Mouse (Mus musculus): ENCODE data around the gene Slc30a3. TPM values are rescaled to one million over a fixed set of nuclear protein-coding genes. Genes with fewer than 3 reads are reported as not detected.

Gene Slc30a3
- polyA plus RNA-seq, 1 experiment from 2014 or later, result not detected

DNA sequence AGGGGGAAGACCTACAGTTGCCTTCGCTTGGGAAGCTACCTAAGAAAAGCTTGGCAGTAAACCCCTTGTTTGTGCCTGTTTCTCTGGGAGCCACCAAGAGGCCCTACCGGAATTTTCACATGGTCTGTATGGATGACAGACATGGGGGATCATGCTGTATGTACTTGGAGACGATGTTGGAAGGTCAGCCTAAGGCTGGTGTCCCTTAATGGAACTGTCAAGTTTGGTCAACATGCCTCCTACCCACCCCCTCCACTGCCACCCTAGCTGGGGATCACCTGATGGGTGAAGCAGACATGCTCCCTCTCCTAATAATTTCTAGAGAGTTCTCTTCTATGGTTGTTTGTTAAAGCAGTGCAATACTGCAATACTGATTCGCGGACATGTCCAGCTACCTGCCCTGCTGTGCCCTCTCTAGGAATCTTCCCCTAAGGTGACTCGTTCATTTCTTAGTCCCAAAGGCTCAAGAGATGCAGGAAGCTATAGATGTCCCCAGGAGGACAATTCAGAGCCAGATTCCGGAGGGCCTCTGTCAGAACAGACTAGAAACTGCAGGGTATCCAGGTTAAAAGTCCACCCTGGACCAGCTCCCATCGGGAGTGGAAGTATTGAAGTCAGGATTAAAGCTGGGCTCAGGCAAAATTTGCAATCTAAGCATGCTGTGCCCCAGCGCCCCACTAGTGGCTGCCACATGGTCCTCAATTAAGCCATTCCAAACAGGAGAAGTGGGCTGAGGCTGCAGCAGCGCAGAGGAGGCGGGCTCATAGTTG lies 12.1 kb downstream of the Slc30a3 start:
- peaks cover 4% of the 10 kb centered on the region for H3K4me1 ChIP-seq (replicated peaks; ENCODE audit: control insufficient read depth, insufficient read depth)
- peaks cover 31% of the 10 kb centered on the region for H3K27me3 ChIP-seq (ENCODE audit: control insufficient read depth, insufficient read depth, low read length)
- H3K9ac ChIP-seq (ENCODE audit: low read length), result no peak overlapping the region
- H3K36me3 ChIP-seq (ENCODE audit: control insufficient read depth, insufficient read depth, low read length), result no peaks in the 10 kb centered on the region
- TF ChIP-seq CTCF (IDR thresholded peaks at IDR 0.05; ENCODE audit: low read depth) (no peak), EP300 (optimal IDR thresholded peaks at IDR 0.05) (no peak)
- H3K4me3 ChIP-seq (ENCODE audit: low read depth, low read length), result peak overlapping the region; percentile 31; the same call in 1 of the 2 replicates
- H3K4me2 ChIP-seq (replicated peaks; ENCODE audit: low read depth), result peak overlapping the region; percentile 47
- 30% methylated on average over 11 of the region's 11 CpGs for WGBS
- no peak for ATAC-seq (ENCODE audit: low FRiP score, low TSS enrichment)
- no peak for DNase-seq (ENCODE audit: low spot score)
- no peak overlapping the region for H3K27ac ChIP-seq (replicated peaks)
- H3K9me3 ChIP-seq (ENCODE audit: control insufficient read depth, low read length), result no peaks in the 10 kb centered on the region

GRCm38 (mm10) chr5:31094799-31095691 lies 13.0 kb downstream of the Slc30a3 start:
- DNase-seq (ENCODE audit: low spot score) (peak; percentile 46), ATAC-seq (ENCODE audit: low FRiP score, low TSS enrichment) (peak; percentile 31; the same call in 1 of the 2 replicates)
- H3K4me1 ChIP-seq (replicated peaks; ENCODE audit: control insufficient read depth, insufficient read depth), result peaks cover 4% of the 10 kb centered on the region
- H3K27me3 ChIP-seq (ENCODE audit: control insufficient read depth, insufficient read depth, low read length), result peaks cover 31% of the 10 kb centered on the region
- no peaks in the 10 kb centered on the region for H3K36me3 ChIP-seq (ENCODE audit: control insufficient read depth, insufficient read depth, low read length)
- no peak overlapping the region for H3K9ac ChIP-seq (ENCODE audit: low read length)
- no peaks in the 10 kb centered on the region for H3K9me3 ChIP-seq (ENCODE audit: control insufficient read depth, low read length)
- H3K4me2 ChIP-seq (replicated peaks; ENCODE audit: low read depth), result peak overlapping the region; percentile 47
- under 1% methylated on average over 59 of the region's 59 CpGs for WGBS
- no peak overlapping the region for H3K27ac ChIP-seq (replicated peaks)
- H3K4me3 ChIP-seq (ENCODE audit: low read depth, low read length), result peak overlapping the region; percentile 31
- TF ChIP-seq EP300 (optimal IDR thresholded peaks at IDR 0.05) (no peak), CTCF (IDR thresholded peaks at IDR 0.05; ENCODE audit: low read depth) (peak; percentile 41)

GRCm38 (mm10) chr5:31094100-31094798 lies 13.8 kb downstream of the Slc30a3 start:
- Histone ChIP-seq H3K9me3 (ENCODE audit: control insufficient read depth, low read length) (no peaks in the 10 kb centered on the region), H3K9ac (ENCODE audit: low read length) (no peak overlapping the region), H3K27ac (replicated peaks) (no peak overlapping the region), H3K4me3 (ENCODE audit: low read depth, low read length) (peak overlapping the region; percentile 31), H3K27me3 (ENCODE audit: control insufficient read depth, insufficient read depth, low read length) (peaks cover 31% of the 10 kb centered on the region), H3K4me2 (replicated peaks; ENCODE audit: low read depth) (peak overlapping the region; percentile 47), H3K36me3 (ENCODE audit: control insufficient read depth, insufficient read depth, low read length) (no peaks in the 10 kb centered on the region), H3K4me1 (replicated peaks; ENCODE audit: control insufficient read depth, insufficient read depth) (peaks cover 4% of the 10 kb centered on the region)
- WGBS, result 3% methylated on average over 29 of the region's 29 CpGs
- TF ChIP-seq CTCF (IDR thresholded peaks at IDR 0.05; ENCODE audit: low read depth) (no peak), EP300 (optimal IDR thresholded peaks at IDR 0.05) (no peak)
- no peak for DNase-seq (ENCODE audit: low spot score)
- ATAC-seq (ENCODE audit: low FRiP score, low TSS enrichment), result no peak

DNA sequence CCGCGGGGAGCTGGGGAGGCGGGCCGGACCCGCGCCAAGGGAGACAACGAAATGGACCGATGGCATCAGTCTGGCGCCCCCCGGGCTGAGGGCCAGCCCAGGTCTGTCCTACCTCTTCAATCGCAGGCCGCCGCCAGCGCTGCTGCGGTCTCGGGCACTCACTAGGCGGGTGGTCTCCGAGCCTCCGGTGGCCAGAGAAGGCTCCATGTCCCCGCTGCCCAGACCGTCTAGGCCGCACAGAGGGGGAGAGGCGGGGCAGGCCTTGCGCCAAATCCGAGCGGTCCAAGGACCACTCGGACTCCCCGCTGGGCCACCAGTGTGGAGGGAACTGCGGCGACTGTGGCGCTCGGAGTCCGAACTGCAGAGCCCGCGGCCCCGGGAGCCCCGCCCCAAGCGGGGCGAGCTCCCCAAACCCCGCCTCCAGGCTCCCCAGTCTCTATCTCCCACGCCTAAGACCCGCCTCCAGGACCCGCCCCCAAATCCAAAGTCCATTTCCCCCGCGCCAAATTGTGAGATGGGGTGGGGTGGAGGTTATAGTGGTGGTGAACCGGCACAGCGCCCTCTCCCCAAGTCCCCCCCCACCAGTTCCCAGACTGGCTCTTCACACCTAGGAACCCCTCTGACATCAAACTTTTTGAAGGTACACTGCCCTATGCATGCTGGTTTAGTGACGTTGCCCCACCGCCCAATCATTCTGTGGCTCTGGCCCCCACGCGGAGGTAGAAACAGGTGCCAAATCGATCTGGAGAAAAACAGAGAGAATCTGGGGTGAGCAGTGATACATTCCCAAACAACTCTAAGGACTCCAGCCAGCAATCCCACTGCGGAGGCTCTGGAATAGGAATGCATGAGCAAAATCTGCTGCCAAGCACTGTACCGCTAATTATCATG lies 14.6 kb downstream of the Slc30a3 start:
- H3K4me3 ChIP-seq (ENCODE audit: low read depth, low read length), result peak overlapping the region; percentile 42
- H3K4me2 ChIP-seq (replicated peaks; ENCODE audit: low read depth), result peak overlapping the region; percentile 60
- peak overlapping the region; percentile 18; the same call in 1 of the 2 replicates for H3K9ac ChIP-seq (ENCODE audit: low read length)
- TF ChIP-seq CTCF (IDR thresholded peaks at IDR 0.05; ENCODE audit: low read depth) (no peak), EP300 (optimal IDR thresholded peaks at IDR 0.05) (no peak)
- 1% methylated on average over 50 of the region's 54 CpGs for WGBS
- H3K36me3 ChIP-seq (ENCODE audit: control insufficient read depth, insufficient read depth, low read length), result no peaks in the 10 kb centered on the region
- peak; percentile 63 for DNase-seq (ENCODE audit: low spot score)
- H3K4me1 ChIP-seq (replicated peaks; ENCODE audit: control insufficient read depth, insufficient read depth), result peaks cover 4% of the 10 kb centered on the region
- ATAC-seq (ENCODE audit: low FRiP score, low TSS enrichment), result peak; percentile 65
- H3K27ac ChIP-seq (replicated peaks), result no peak overlapping the region
- H3K9me3 ChIP-seq (ENCODE audit: control insufficient read depth, low read length), result no peaks in the 10 kb centered on the region
- H3K27me3 ChIP-seq (ENCODE audit: control insufficient read depth, insufficient read depth, low read length), result peaks cover 31% of the 10 kb centered on the region

Measured in stomach, postnatal 0 days (tissue).